Mouse (Mus musculus): ENCODE data around the gene Cmtm3.
A peak's percentile ranks its signal among the peaks of the same experiment; 100 is the strongest.

The Cmtm3 gene

GRCm38 (mm10) chr8:104383296-104383695 is 44.1 kb downstream of the Cmtm3 start:
- no peak for DNase-seq (ENCODE audit: low spot score in 2 of 2)

GRCm38 (mm10) chr8:104383977-104384376 is 44.8 kb downstream of the Cmtm3 start:
- peak; percentile 45 to 73 for DNase-seq (ENCODE audit: low spot score in 2 of 2)

DNA sequence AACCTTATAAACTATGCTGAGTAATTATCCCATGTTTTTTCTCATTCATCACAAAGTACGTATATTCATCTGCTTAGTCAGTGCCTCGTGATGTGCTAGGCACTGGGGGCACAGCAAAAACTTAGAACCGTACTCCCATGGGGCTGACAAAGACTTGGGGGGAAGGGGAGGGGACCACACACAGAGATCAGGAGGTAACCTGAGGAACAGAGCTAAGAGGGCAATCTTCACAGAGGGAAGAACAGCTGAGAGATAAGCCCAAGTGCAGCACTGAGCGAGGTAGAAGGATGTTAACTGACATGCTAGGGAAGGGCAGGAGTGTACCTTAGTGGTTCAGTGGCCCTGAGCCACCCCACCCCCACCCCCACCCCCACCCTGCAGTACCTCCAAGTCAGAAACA is 47.5 kb downstream of the Cmtm3 start:
- no peak for DNase-seq (ENCODE audit: low spot score in 2 of 2)

GRCm38 (mm10) chr8:104387501-104387900 is 48.3 kb downstream of the Cmtm3 start:
- DNase-seq (ENCODE audit: low spot score in 2 of 2) = no peak

- DNase-seq (ENCODE audit: low spot score in 2 of 2) = peak in 1 of 2 experiments; percentile 51
Measured at GRCm38 (mm10) chr8:104387980-104388379, 48.8 kb downstream of the Cmtm3 start.

GRCm38 (mm10) chr8:104390245-104390644 is 51.0 kb downstream of the Cmtm3 start:
- no peak for DNase-seq (ENCODE audit: low spot score in 2 of 2)

DNA sequence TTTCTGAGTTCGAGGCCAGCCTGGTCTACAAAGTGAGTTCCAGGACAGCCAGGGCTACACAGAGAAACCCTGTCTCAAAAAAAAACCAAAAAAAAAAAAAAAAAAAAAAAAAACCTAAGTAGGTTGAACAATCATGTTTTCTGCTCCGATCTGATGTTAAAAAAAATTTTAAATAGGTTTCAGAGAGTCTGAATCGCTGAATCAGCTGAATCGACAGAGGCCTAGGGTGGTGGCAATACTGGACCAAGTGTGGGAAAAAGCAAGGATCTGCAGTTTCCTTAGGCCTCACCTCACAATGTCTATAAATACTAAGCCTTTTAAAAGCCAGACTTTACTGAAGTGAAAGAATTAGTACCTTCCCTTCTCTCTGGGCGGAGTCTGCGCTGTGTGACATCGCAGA is 53.9 kb downstream of the Cmtm3 start:
- no peak for DNase-seq (ENCODE audit: low spot score in 2 of 2)

- DNase-seq (ENCODE audit: low spot score in 2 of 2) = no peak
Measured at GRCm38 (mm10) chr8:104393767-104394166, 54.6 kb downstream of the Cmtm3 start.

- peak; percentile 26 to 32 for DNase-seq (ENCODE audit: low spot score in 2 of 2)
Measured at GRCm38 (mm10) chr8:104394801-104395702, 55.8 kb downstream of the Cmtm3 start.

GRCm38 (mm10) chr8:104395703-104396357 is 56.6 kb downstream of the Cmtm3 start, which contains the start of gene Cmtm4:
Gene Cmtm4, minus strand, starts transcription at chr8:104395807.
- DNase-seq (ENCODE audit: low spot score in 2 of 2) = peak; percentile 42 to 54
